Mouse (Mus musculus): ENCODE measurements around the gene Thsd4.

GRCm38 (mm10) chr9:60571041-60571440 lies 49.2 kb upstream of the Thsd4 start:
- TF ChIP-seq CTCF (IDR thresholded peaks at IDR 0.05) (no peak), EP300 (IDR thresholded peaks at IDR 0.05) (no peak)
